ENCODE assay signal across 12 mouse cellular contexts in genomic region chr2:4575163-4575562, GRCm38 (mm10).
DNase-seq lines count a peak whose midpoint lies in the region; ATAC-seq and TF ChIP-seq lines count a peak whose summit lies in the region.
"Had no signal": no experiment of that assay in that cellular context is flagged by ENCODE, and none has a peak within 500 bp of the region (broad histone marks: within the 10 kb centered on the region; RNA-seq: fewer than 3 reads in every experiment).

No protein-coding gene starts in this region.

- H3K27ac ChIP-seq in intestine, postnatal 0 days (ENCODE audit: low read depth, low read length) = peak overlapping the region; percentile 15; the same call in 1 of the 2 replicates
- H3K27ac ChIP-seq in intestine, embryonic 16.5 days (ENCODE audit: low read length) = no peak overlapping the region
- H3K27ac ChIP-seq in stomach, embryonic 16.5 days (ENCODE audit: low read length) = peak overlapping the region; percentile 12; the same call in 1 of the 2 replicates
- H3K27ac ChIP-seq in stomach, postnatal 0 days (replicated peaks) = no peak overlapping the region
- no peak overlapping the region for H3K27ac ChIP-seq in left cerebral cortex, adult 2 months
- H3K27ac ChIP-seq in kidney, embryonic 16.5 days (ENCODE audit: low read length) = no peak overlapping the region
- H3K27ac ChIP-seq: embryonic facial prominence, embryonic 13.5 days; forebrain, embryonic 10.5 days; limb, embryonic 15.5 days; neural tube, embryonic 13.5 days had no signal

- intact Hi-C loops in left cerebral cortex, adult 2 months (cut with DNase I) = no loop called here

- whole genome bisulfite sequencing in intestine, postnatal 0 days = 87% methylated on average over 2 of the region's 2 CpGs
- WGBS in intestine, embryonic 16.5 days = 75% methylated on average over 2 of the region's 2 CpGs
- WGBS in stomach, embryonic 16.5 days = 64% methylated on average over 2 of the region's 2 CpGs
- 79% methylated on average over 2 of the region's 2 CpGs for WGBS in stomach, postnatal 0 days
- WGBS in kidney, embryonic 16.5 days = 66% methylated on average over 2 of the region's 2 CpGs

- TF ChIP-seq CTCF in intestine, postnatal 0 days (IDR thresholded peaks at IDR 0.05; ENCODE audit: low read depth) = no peak
- no peak for TF ChIP-seq CTCF in stomach, postnatal 0 days (IDR thresholded peaks at IDR 0.05; ENCODE audit: low read depth)
- TF ChIP-seq CTCF in left cerebral cortex, adult 2 months (IDR thresholded peaks at IDR 0.05) = no peak

- H3K36me3 ChIP-seq in intestine, postnatal 0 days (ENCODE audit: control insufficient read depth, insufficient read depth) = peaks cover 41% of the 10 kb centered on the region
- H3K36me3 ChIP-seq in intestine, embryonic 16.5 days (ENCODE audit: control insufficient read depth, insufficient read depth, low read length) = peaks cover 18% of the 10 kb centered on the region; the same call in 1 of the 2 replicates
- H3K36me3 ChIP-seq in stomach, embryonic 16.5 days (ENCODE audit: control insufficient read depth, insufficient read depth, low read length) = 0 out of 2 replicates have a peak, but pooled peaks cover 9% of the 10 kb centered on the region
- H3K36me3 ChIP-seq in stomach, postnatal 0 days (ENCODE audit: control insufficient read depth, insufficient read depth, low read length) = peaks cover 12% of the 10 kb centered on the region
- H3K36me3 ChIP-seq in kidney, embryonic 16.5 days (ENCODE audit: insufficient read depth, low read length) = peaks cover 59% of the 10 kb centered on the region

- H3K4me3 ChIP-seq in intestine, postnatal 0 days (ENCODE audit: low read depth, low read length) = no peak overlapping the region
- no peak overlapping the region for H3K4me3 ChIP-seq in intestine, embryonic 16.5 days (ENCODE audit: low read length)
- no peak overlapping the region for H3K4me3 ChIP-seq in stomach, embryonic 16.5 days (replicated peaks; ENCODE audit: low read length)
- H3K4me3 ChIP-seq in stomach, postnatal 0 days (ENCODE audit: low read depth, low read length) = no peak overlapping the region
- no peak overlapping the region for H3K4me3 ChIP-seq in left cerebral cortex, adult 2 months
- no peak overlapping the region for H3K4me3 ChIP-seq in kidney, embryonic 16.5 days (ENCODE audit: low read length)
- H3K4me3 ChIP-seq: embryonic facial prominence, embryonic 13.5 days; forebrain, embryonic 10.5 days; limb, embryonic 15.5 days; neural tube, embryonic 13.5 days had no signal

- no peak overlapping the region for H3K4me2 ChIP-seq in intestine, postnatal 0 days (replicated peaks; ENCODE audit: low read depth)
- no peak overlapping the region for H3K4me2 ChIP-seq in intestine, embryonic 16.5 days (ENCODE audit: low read depth, low read length)
- no peak overlapping the region for H3K4me2 ChIP-seq in stomach, embryonic 16.5 days (ENCODE audit: low read depth, low read length)
- no peak overlapping the region for H3K4me2 ChIP-seq in stomach, postnatal 0 days (replicated peaks; ENCODE audit: low read depth)
- no peak overlapping the region for H3K4me2 ChIP-seq in kidney, embryonic 16.5 days (replicated peaks; ENCODE audit: low read depth, low read length)
- H3K4me2 ChIP-seq: embryonic facial prominence, embryonic 13.5 days; limb, embryonic 15.5 days; neural tube, embryonic 13.5 days had no signal

- TF ChIP-seq EP300 in stomach, postnatal 0 days (optimal IDR thresholded peaks at IDR 0.05) = no peak

- H3K9me3 ChIP-seq in intestine, postnatal 0 days (ENCODE audit: control insufficient read depth) = no peaks in the 10 kb centered on the region
- H3K9me3 ChIP-seq in intestine, embryonic 16.5 days (ENCODE audit: control insufficient read depth, low read length) = no peaks in the 10 kb centered on the region
- no peaks in the 10 kb centered on the region for H3K9me3 ChIP-seq in stomach, embryonic 16.5 days (replicated peaks; ENCODE audit: control insufficient read depth, low read length)
- no peaks in the 10 kb centered on the region for H3K9me3 ChIP-seq in stomach, postnatal 0 days (ENCODE audit: control insufficient read depth, low read length)
- no peaks in the 10 kb centered on the region for H3K9me3 ChIP-seq in kidney, embryonic 16.5 days (ENCODE audit: low read length)
- H3K9me3 ChIP-seq: embryonic facial prominence, embryonic 13.5 days; forebrain, embryonic 10.5 days; limb, embryonic 15.5 days; neural tube, embryonic 13.5 days had no signal

- DNase-seq in stomach, postnatal 0 days (ENCODE audit: low spot score) = no peak
- DNase-seq in fat pad, adult 2 months (ENCODE audit: extremely low read depth, low read depth, low spot score) = peak; percentile 76
- DNase-seq in left cerebral cortex, adult 2 months (ENCODE audit: extremely low spot score in 1 of 2, low spot score in 2 of 2) = no peak
- DNase-seq: cerebellum, adult 18-20 months had no signal

- ATAC-seq in intestine, postnatal 0 days = no peak
- no peak for ATAC-seq in intestine, embryonic 16.5 days
- no peak for ATAC-seq in stomach, embryonic 16.5 days (ENCODE audit: insufficient read depth, low FRiP score)
- ATAC-seq in stomach, postnatal 0 days (ENCODE audit: low FRiP score, low TSS enrichment) = no peak
- no peak for ATAC-seq in kidney, embryonic 16.5 days (ENCODE audit: low FRiP score, low TSS enrichment)

- no peak overlapping the region for H3K9ac ChIP-seq in intestine, postnatal 0 days (ENCODE audit: low read depth, low read length)
- H3K9ac ChIP-seq in intestine, embryonic 16.5 days (ENCODE audit: low read depth, low read length) = no peak overlapping the region
- H3K9ac ChIP-seq in stomach, embryonic 16.5 days (ENCODE audit: low read length) = no peak overlapping the region
- no peak overlapping the region for H3K9ac ChIP-seq in stomach, postnatal 0 days (ENCODE audit: low read length)
- H3K9ac ChIP-seq in kidney, embryonic 16.5 days (replicated peaks; ENCODE audit: low read length) = no peak overlapping the region
- H3K9ac ChIP-seq: embryonic facial prominence, embryonic 13.5 days; limb, embryonic 15.5 days; neural tube, embryonic 13.5 days had no signal

- H3K27me3 ChIP-seq in intestine, postnatal 0 days (replicated peaks; ENCODE audit: control insufficient read depth, insufficient read depth, low read length) = no peaks in the 10 kb centered on the region
- no peaks in the 10 kb centered on the region for H3K27me3 ChIP-seq in intestine, embryonic 16.5 days (replicated peaks; ENCODE audit: control insufficient read depth, insufficient read depth, low read length)
- no peaks in the 10 kb centered on the region for H3K27me3 ChIP-seq in stomach, embryonic 16.5 days (ENCODE audit: control insufficient read depth, insufficient read depth, low read length)
- no peaks in the 10 kb centered on the region for H3K27me3 ChIP-seq in stomach, postnatal 0 days (ENCODE audit: control insufficient read depth, insufficient read depth, low read length)
- no peaks in the 10 kb centered on the region for H3K27me3 ChIP-seq in kidney, embryonic 16.5 days (ENCODE audit: insufficient read depth, low read length)
- H3K27me3 ChIP-seq: embryonic facial prominence, embryonic 13.5 days; limb, embryonic 15.5 days; neural tube, embryonic 13.5 days had no signal

- peaks cover 9% of the 10 kb centered on the region for H3K4me1 ChIP-seq in intestine, postnatal 0 days (replicated peaks; ENCODE audit: control insufficient read depth, insufficient read depth, low read length)
- peaks cover 29% of the 10 kb centered on the region; the same call in 1 of the 2 replicates for H3K4me1 ChIP-seq in intestine, embryonic 16.5 days (ENCODE audit: control insufficient read depth, insufficient read depth, low read length)
- peaks cover 30% of the 10 kb centered on the region for H3K4me1 ChIP-seq in stomach, embryonic 16.5 days (ENCODE audit: control insufficient read depth, insufficient read depth, low read length)
- H3K4me1 ChIP-seq in stomach, postnatal 0 days (replicated peaks; ENCODE audit: control insufficient read depth, insufficient read depth) = no peaks in the 10 kb centered on the region
- H3K4me1 ChIP-seq in kidney, embryonic 16.5 days (ENCODE audit: insufficient read depth, low read length) = peaks cover 58% of the 10 kb centered on the region

Comparison
In these comparisons a context has a peak if more than half of its experiments do, and no peak if none do; other contexts are left out.
1. H3K27ac ChIP-seq: peak in intestine, postnatal 0 days (single experiment) and stomach, embryonic 16.5 days (single experiment); none in intestine, embryonic 16.5 days (single experiment), stomach, postnatal 0 days (single experiment), left cerebral cortex, adult 2 months (single experiment) and kidney, embryonic 16.5 days (single experiment).